Mouse (Mus musculus): ENCODE measurements around the gene Akap1.

Akap1 gene

DNA sequence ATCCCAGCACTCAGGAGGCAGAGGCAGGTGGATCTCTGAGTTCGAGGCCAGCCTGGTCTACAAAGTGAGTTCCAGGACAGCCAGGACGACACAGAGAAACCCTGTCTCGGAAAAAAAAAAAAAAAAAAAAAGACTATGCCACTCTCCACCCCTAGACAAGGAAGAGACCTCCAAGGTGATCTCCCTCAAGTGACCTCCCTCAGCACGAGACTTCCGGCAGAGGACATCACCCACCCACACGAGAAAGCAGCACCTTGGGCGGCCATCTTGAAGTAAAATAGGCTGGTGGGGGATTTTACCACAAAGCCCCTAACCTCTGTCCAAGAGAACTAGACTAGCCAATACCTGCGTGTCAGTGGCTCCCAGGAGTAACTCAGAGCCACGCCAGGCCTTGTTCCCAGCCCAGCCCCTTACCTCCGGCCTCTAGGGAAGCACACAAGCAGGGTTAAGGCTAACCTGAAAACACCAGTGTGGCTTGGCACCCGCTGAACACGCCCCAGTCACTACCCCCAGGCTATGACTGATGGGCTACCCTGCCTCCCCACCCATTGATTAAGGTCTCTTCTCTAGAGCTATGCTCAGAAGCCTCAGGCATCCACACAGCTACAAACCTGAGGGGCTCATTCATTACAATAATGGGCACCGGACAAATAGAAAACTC lies 21.9 kb downstream of the Akap1 start:
- in situ Hi-C loops (cut with MboI, MseI) = no loop called here

DNA sequence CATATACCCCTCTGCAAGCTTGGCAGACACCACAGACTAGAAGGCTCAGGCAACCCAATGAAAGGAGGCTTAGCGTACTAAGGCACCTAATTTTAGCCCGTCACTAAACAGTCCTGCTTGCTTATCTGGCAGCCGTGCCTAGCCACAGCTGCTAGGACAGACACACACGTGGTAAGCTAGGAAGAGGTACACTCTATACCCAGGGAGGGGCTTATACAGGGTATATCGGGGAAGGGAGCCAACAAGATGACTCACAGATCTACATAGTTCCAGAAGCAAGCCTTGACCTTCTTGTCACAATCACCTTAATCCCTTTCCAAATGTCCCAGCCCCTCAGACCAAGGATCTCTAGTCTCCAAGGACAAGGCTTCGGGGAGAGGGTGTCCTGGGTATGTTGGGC lies 23.0 kb downstream of the Akap1 start:
- in situ Hi-C loops (cut with MboI, MseI) = no loop called here

DNA sequence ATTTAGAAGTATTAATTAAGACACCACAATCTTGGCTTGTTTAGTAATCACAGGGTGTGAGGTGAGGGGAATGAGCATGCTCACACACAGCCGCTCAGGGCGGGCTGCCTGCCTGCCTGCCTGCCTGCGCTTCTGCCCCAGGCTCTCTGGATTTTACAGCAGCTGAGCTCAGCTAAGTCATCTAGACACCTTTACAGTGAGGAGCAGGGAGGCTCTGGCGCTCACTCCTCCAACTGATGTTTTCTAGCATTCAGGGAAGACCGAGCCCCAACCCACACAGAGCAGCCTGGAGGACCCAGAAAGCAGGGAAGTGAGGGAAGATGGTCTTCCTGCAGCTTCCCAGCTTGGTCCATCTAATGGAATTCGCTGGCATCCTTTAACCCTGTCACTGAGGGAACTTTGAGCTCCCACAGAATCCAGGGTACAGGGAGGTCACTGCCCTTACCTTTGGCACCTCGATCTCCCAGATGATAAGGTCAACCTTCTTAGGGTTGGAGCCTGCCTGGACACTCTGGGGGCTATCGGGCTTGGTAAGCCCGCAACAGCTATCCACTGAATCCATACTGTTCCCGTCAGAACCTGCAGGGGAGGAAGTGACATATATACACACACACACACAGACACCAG lies 23.5 kb downstream of the Akap1 start:
- in situ Hi-C loops (cut with MboI, MseI) = no loop called here

DNA sequence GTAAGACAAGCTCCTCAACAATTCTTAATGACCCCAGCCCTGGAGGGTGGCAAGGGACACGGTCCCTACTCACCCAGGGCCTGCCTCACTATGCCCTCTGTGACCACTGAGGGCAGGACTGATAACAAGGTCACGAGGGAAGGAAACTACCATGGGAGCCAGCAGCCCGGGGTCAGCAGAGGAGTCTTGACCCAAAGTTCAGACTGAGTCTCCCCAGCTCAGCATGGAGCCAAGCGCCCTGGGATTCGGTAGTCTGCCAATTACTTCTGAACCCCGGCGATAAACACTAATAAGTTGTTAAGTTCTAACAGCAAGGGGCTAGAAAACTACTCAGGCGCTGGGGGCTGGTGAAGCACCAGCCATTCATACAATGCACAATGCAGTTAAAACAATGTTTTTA lies 24.1 kb downstream of the Akap1 start:
- in situ Hi-C loops (cut with MboI, MseI) = no loop called here

GRCm38 (mm10) chr11:88839379-88839778 lies 25.0 kb downstream of the Akap1 start:
- in situ Hi-C loops (cut with MboI, MseI) = no loop called here

GRCm38 (mm10) chr11:88838630-88839029 lies 25.8 kb downstream of the Akap1 start:
- in situ Hi-C loops (cut with MboI, MseI) = no loop called here

DNA sequence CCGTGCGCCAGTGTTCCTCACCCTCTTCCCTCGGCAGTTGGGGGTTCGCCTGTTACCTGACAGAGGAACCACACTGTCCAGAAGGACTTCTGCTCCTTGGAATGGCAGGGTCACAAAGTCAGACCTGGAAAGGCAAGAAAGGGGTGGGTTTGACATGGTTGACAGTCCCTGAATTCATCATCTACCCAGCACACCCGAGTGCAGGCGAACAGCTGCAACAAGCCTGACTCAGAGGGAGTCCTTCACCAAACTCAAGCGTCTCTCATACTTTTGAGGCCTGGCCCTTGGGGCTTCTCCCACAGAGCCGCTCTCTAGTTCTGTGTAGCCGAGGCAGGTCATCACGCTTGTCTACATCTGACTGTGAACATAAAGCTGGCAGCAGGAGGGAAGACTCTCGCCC lies 29.8 kb downstream of the Akap1 start:
- in situ Hi-C loops (cut with MboI, MseI) = loop anchor here in 1 of 2 experiments (5.0 kb wide), 1 partner anchor 577 kb away; no protein-coding TSS in a partner anchor

DNA sequence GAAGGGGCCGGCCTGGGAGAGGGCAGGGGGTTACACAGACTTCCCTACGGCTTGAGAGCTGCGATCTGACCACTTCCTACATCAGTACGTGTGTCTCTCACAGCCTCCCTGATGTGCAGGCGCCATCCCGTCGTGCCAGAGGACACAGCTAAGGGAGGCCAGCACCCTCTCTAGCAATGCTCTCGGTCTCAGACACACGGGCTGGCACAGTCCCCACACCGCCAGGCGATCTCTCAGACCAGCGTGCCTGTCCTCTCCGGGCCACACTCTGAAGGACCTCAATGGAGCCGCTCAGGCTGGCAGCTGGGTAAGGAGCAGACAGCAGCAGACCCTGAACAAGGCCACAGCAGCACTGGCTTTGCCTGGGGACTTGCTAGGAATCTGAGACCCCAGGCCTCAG lies 30.3 kb downstream of the Akap1 start:
- in situ Hi-C loops (cut with MboI, MseI) = loop anchor here in 1 of 2 experiments (5.0 kb wide), 1 partner anchor 577 kb away; no protein-coding TSS in a partner anchor

DNA sequence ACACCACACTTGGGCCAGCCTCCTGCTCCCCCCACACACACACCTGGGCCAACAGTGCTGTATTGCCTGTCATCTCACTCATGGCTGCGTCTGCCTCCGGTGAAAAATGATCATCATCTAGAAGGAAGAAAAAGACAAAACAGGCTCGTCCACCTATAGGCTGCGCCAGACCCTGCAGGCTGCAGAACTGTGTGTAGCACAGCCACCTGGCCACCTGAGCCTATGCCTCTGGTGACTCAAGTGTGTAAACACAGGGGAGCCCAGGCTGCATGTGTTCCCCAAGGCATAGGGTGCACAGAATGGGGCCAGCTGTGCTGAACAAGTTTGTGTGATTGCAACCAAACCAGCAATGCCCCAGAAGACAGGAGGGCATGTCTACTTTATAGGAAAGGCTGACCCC lies 31.3 kb downstream of the Akap1 start:
- in situ Hi-C loops (cut with MboI, MseI) = loop anchor here in 1 of 2 experiments (5.0 kb wide), 1 partner anchor 576 kb away; no protein-coding TSS in a partner anchor

GRCm38 (mm10) chr11:88830257-88830804 lies 34.1 kb downstream of the Akap1 start:
- in situ Hi-C loops (cut with MboI, MseI) = loop anchor here in 1 of 2 experiments (5.0 kb wide), 1 partner anchor 573 kb away; no protein-coding TSS in a partner anchor

GRCm38 (mm10) chr11:88828528-88828927 lies 35.9 kb downstream of the Akap1 start:
- in situ Hi-C loops (cut with MboI, MseI) = loop anchor here (5.0 to 10.0 kb wide), 3 partner anchors 531 to 861 kb away; no protein-coding TSS in a partner anchor

GRCm38 (mm10) chr11:88825909-88826308 lies 38.5 kb downstream of the Akap1 start:
- in situ Hi-C loops (cut with MboI, MseI) = loop anchor here (5.0 to 10.0 kb wide), 3 partner anchors 529 to 859 kb away; no protein-coding TSS in a partner anchor

DNA sequence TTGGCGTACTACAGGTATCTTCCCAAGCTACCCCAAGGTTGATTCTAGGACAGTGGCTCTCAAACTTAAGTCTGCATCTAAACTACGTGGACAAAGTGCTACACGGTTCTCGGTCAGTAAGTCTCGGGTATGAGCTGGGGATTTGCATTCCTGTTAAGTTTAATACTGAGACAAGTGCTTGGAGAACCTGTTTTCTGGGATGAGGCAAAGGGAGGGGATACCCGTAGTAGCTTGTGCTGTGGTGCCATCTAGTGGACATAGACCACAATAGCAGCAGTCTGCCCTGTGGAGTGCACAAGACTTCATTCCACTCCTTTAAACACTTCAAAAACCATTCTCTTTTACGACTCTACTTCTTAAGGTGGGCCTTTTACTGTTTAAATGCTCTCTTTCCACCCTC lies 41.4 kb downstream of the Akap1 start:
- in situ Hi-C loops (cut with MboI, MseI) = loop anchor here in 1 of 2 experiments (10.0 kb wide), 1 partner anchor 608 kb away; no protein-coding TSS in a partner anchor

DNA sequence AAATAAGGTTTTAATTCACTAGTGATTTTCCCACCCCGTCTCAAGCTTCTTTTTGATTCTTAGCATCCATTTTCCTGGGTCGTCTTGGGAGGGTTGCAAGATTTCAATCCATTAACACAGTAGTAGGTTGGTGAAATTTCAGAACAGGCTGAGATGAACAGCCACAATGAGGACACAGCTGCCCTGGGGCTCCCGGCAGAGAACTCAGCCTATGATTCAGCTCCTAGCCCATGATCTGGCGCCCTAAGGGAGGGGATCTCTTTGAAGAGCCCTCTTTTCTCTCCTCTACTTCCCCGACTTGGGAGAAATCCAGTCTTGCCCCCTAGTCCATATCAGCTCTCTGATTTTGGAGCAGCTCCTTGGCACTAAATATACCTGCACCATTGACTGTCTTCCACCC lies 41.9 kb downstream of the Akap1 start:
- in situ Hi-C loops (cut with MboI, MseI) = loop anchor here in 1 of 2 experiments (10.0 kb wide), 1 partner anchor 608 kb away; no protein-coding TSS in a partner anchor

- in situ Hi-C loops (cut with MboI, MseI) = loop anchor here in 1 of 2 experiments (10.0 kb wide), 1 partner anchor 606 kb away; no protein-coding TSS in a partner anchor
These were observed 43.4 kb downstream of the Akap1 start for GRCm38 (mm10) chr11:88820742-88821576.

DNA sequence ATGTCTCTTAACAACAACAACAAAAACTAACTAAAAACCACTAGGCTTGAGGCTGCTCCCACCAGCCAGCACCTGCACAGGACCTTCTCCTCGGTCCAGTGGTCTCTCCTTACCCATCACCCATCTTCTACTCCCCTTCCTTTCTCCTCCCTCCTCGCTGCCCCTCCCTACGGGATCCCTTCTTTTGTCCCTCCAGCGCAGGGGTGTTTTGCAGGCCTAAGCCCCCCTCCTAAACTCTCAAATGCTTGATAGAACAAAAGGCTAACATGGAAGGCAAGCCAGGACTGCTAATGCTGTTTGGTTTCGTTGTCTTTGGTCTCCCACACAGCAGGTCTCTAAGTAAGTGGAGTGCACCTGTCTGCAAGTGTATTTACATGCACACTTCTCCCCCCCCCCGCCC lies 44.1 kb downstream of the Akap1 start:
- in situ Hi-C loops (cut with MboI, MseI) = loop anchor here in 1 of 2 experiments (10.0 kb wide), 1 partner anchor 605 kb away; no protein-coding TSS in a partner anchor

DNA sequence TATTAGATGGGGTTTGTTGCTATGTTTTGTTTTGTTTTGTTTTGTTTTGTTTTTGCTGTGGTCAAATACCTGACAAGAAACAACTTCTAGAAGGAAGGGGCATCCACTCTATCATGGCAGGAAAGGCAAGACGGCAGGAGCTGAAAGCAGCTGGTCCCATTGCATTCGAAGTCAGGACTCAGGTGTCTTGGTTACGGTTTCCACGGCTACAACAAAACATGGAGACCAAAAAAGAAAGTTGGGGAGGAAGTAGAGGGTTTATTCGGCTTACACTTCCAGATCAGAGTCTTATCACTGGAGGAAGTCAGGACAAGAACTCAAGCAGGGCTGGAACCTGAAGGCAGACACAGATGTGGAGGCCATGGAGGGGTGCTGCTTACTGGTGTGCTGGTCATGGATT lies 47.3 kb downstream of the Akap1 start:
- in situ Hi-C loops (cut with MboI, MseI) = loop anchor here (5.0 kb wide), 2 partner anchors 540 to 555 kb away; no protein-coding TSS in a partner anchor

GRCm38 (mm10) chr11:88803231-88804010 lies 61.0 kb downstream of the Akap1 start:
- in situ Hi-C loops (cut with MboI, MseI) = no loop called here

- in situ Hi-C loops (cut with MboI, MseI) = no loop called here
These were observed 68.2 kb downstream of the Akap1 start for GRCm38 (mm10) chr11:88796207-88796606.

DNA sequence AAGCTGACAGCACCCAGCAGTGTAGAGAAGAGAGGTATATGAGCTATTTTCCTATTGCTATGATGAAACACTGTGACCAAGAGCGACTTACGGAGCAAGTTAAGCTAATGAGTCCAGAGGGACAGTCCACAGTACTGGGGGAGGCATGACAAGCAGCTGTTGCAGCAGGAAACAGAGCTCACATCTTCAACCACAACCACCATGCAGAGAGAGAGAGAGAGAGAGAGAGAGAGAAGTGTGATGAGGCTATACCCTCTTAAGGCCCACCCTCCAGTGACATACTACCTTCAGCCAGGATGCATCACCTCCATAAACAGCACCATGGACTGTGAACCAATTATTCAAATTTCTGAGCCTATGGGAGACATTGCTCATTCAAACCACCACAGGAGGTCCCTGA lies 74.5 kb downstream of the Akap1 start:
- in situ Hi-C loops (cut with MboI, MseI) = no loop called here
